Mouse (Mus musculus): Measurements from ENCODE around the gene Bckdha. TPM values are rescaled to one million over a fixed set of nuclear protein-coding genes. Genes with fewer than 3 reads are reported as not detected.

Bckdha gene
- polyA plus RNA-seq, 1 experiment from 2014 or later = 30.5 TPM

DNA sequence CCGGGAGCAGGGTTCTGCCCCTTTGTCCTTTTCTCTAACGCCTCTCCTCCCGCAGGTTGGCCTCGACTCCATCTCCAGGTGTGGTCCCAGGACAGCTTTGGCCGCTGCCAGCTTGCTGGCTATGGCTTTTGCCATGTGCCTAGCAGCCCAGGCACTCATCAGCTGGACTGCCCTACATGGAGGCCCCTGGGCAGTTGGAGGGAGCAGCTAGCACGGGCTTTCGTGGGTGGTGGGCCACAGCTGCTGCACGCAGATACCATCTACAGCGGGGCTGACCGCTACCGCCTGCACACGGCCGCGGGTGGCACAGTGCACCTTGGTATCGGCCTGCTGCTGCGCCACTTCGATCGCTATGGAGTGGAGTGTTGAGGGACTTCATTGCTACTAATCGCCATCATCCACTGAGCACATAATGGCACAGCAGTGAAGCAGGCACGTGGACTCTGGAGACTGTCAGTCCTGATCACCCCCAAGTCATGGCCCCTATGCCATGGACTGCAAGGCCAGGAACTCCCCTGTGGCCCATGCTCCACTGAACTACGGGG, 27.2 kb upstream of the Bckdha start:
- peaks cover 20% of the 10 kb centered on the region for H3K4me1 ChIP-seq (replicated peaks; ENCODE audit: control insufficient read depth, insufficient read depth, low read length)
- ATAC-seq (replicated peaks; ENCODE audit: low FRiP score) = no peak

DNA sequence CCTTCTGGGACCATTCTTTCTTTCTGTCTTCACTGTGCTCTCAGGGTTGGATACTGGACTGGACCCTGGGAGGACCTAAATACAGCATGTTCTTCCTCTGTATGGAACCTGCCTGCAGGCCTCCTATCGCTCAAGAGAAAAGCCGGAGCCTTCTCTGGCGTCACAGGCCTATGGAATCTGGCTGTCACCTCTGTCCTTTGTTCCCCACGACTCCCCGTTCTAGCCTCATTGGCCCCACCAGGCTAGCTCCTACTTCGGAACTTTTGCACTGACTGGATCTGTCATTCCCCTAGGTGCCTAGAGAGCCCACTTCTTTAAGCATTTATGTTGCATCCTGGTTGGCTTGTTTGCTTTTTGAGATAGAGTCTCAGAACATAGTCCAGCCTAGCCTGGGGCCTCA, 25.9 kb upstream of the Bckdha start:
- ATAC-seq (replicated peaks; ENCODE audit: low FRiP score) (no peak), DNase-seq (ENCODE audit: low spot score) (no peak)
- no peak overlapping the region for H3K4me3 ChIP-seq (ENCODE audit: low read depth, low read length)
- H3K9ac ChIP-seq (ENCODE audit: low read length) = no peak overlapping the region
- peaks cover 20% of the 10 kb centered on the region for H3K4me1 ChIP-seq (replicated peaks; ENCODE audit: control insufficient read depth, insufficient read depth, low read length)
- H3K36me3 ChIP-seq (ENCODE audit: control insufficient read depth, insufficient read depth, low read length) = no peaks in the 10 kb centered on the region
- H3K27ac ChIP-seq (ENCODE audit: low read depth, low read length) = no peak overlapping the region
- H3K9me3 ChIP-seq (ENCODE audit: control insufficient read depth, low read length) = no peaks in the 10 kb centered on the region
- 89% methylated on average over 6 of the region's 6 CpGs for WGBS
- H3K4me2 ChIP-seq (ENCODE audit: low read depth, low read length, severe bottlenecking) = no peak overlapping the region
- H3K27me3 ChIP-seq (ENCODE audit: control insufficient read depth, insufficient read depth, low read length) = peaks cover 40% of the 10 kb centered on the region

More for the DNA sequence above, 27.2 kb upstream of the Bckdha start:
- Histone ChIP-seq H3K4me3 (ENCODE audit: low read depth, low read length) (no peak overlapping the region), H3K4me2 (ENCODE audit: low read depth, low read length, severe bottlenecking) (no peak overlapping the region; the same call in 1 of the 2 replicates), H3K27ac (ENCODE audit: low read depth, low read length) (no peak overlapping the region), H3K36me3 (ENCODE audit: control insufficient read depth, insufficient read depth, low read length) (no peaks in the 10 kb centered on the region), H3K9me3 (ENCODE audit: control insufficient read depth, low read length) (no peaks in the 10 kb centered on the region), H3K9ac (ENCODE audit: low read length) (no peak overlapping the region), H3K27me3 (ENCODE audit: control insufficient read depth, insufficient read depth, low read length) (peaks cover 50% of the 10 kb centered on the region)
- DNase-seq (ENCODE audit: low spot score) = no peak
- WGBS = 69% methylated on average over 21 of the region's 21 CpGs

- no peak overlapping the region for H3K9ac ChIP-seq (ENCODE audit: low read length)
- no peak overlapping the region for H3K27ac ChIP-seq (ENCODE audit: low read depth, low read length)
- WGBS = 66% methylated on average over 7 of the region's 7 CpGs
- no peak overlapping the region for H3K4me2 ChIP-seq (ENCODE audit: low read depth, low read length, severe bottlenecking)
- no peak for DNase-seq (ENCODE audit: low spot score)
- peaks cover 30% of the 10 kb centered on the region for H3K27me3 ChIP-seq (ENCODE audit: control insufficient read depth, insufficient read depth, low read length)
- H3K4me3 ChIP-seq (ENCODE audit: low read depth, low read length) = no peak overlapping the region
- no peak for ATAC-seq (replicated peaks; ENCODE audit: low FRiP score)
- H3K9me3 ChIP-seq (ENCODE audit: control insufficient read depth, low read length) = no peaks in the 10 kb centered on the region
- H3K36me3 ChIP-seq (ENCODE audit: control insufficient read depth, insufficient read depth, low read length) = no peaks in the 10 kb centered on the region
- H3K4me1 ChIP-seq (replicated peaks; ENCODE audit: control insufficient read depth, insufficient read depth, low read length) = peaks cover 14% of the 10 kb centered on the region
These were observed 24.8 kb upstream of the Bckdha start for GRCm38 (mm10) chr7:25683474-25684180.

- H3K27ac ChIP-seq (ENCODE audit: low read depth, low read length) = no peak overlapping the region
- H3K4me2 ChIP-seq (ENCODE audit: low read depth, low read length, severe bottlenecking) = peak overlapping the region; percentile 59; the same call in 1 of the 2 replicates
- H3K4me3 ChIP-seq (ENCODE audit: low read depth, low read length) = peak overlapping the region; percentile 59; the same call in 1 of the 2 replicates
- no peak overlapping the region for H3K9ac ChIP-seq (ENCODE audit: low read length)
- DNase-seq (ENCODE audit: low spot score) (no peak), ATAC-seq (replicated peaks; ENCODE audit: low FRiP score) (no peak)
- H3K36me3 ChIP-seq (ENCODE audit: control insufficient read depth, insufficient read depth, low read length) = no peaks in the 10 kb centered on the region
- no peaks in the 10 kb centered on the region for H3K4me1 ChIP-seq (replicated peaks; ENCODE audit: control insufficient read depth, insufficient read depth, low read length)
- 67% methylated on average over 15 of the region's 15 CpGs for WGBS
- H3K27me3 ChIP-seq (ENCODE audit: control insufficient read depth, insufficient read depth, low read length) = peaks cover 9% of the 10 kb centered on the region
- no peaks in the 10 kb centered on the region for H3K9me3 ChIP-seq (ENCODE audit: control insufficient read depth, low read length)
These were observed 22.8 kb upstream of the Bckdha start for GRCm38 (mm10) chr7:25681341-25682231.

GRCm38 (mm10) chr7:25680514-25681258, 21.9 kb upstream of the Bckdha start, which contains the start of gene B9d2:
Gene B9d2 (plus strand): TSS chr7:25680780.
- Histone ChIP-seq H3K4me3 (ENCODE audit: low read depth, low read length) (peak within 1 kb of the TSS; percentile 59), H3K36me3 (ENCODE audit: control insufficient read depth, insufficient read depth, low read length) (no peaks in the 10 kb centered on the region), H3K27ac (ENCODE audit: low read depth, low read length) (peak within 1 kb of the TSS; percentile 89), H3K4me2 (ENCODE audit: low read depth, low read length, severe bottlenecking) (peak within 1 kb of the TSS; percentile 59), H3K9me3 (ENCODE audit: control insufficient read depth, low read length) (no peaks in the 10 kb centered on the region), H3K4me1 (replicated peaks; ENCODE audit: control insufficient read depth, insufficient read depth, low read length) (no peaks in the 10 kb centered on the region), H3K9ac (ENCODE audit: low read length) (peak within 1 kb of the TSS; percentile 73), H3K27me3 (ENCODE audit: control insufficient read depth, insufficient read depth, low read length) (peaks cover under 1% of the 10 kb centered on the region; the same call in 1 of the 2 replicates)
- peak; percentile 96 for DNase-seq (ENCODE audit: low spot score)
- ATAC-seq (replicated peaks; ENCODE audit: low FRiP score) = peak; percentile 97
- WGBS = under 1% methylated on average over 46 of the region's 46 CpGs

GRCm38 (mm10) chr7:25679971-25680370, 21.2 kb upstream of the Bckdha start:
- H3K4me1 ChIP-seq (replicated peaks; ENCODE audit: control insufficient read depth, insufficient read depth, low read length) = 0 out of 2 replicates have a peak, but pooled peaks cover under 1% of the 10 kb centered on the region
- peak overlapping the region; percentile 59 for H3K4me2 ChIP-seq (ENCODE audit: low read depth, low read length, severe bottlenecking)
- H3K27ac ChIP-seq (ENCODE audit: low read depth, low read length) = no peak overlapping the region
- no peak for ATAC-seq (replicated peaks; ENCODE audit: low FRiP score)
- no peaks in the 10 kb centered on the region for H3K36me3 ChIP-seq (ENCODE audit: control insufficient read depth, insufficient read depth, low read length)
- H3K9ac ChIP-seq (ENCODE audit: low read length) = peak overlapping the region; percentile 73; the same call in 1 of the 2 replicates
- H3K27me3 ChIP-seq (ENCODE audit: control insufficient read depth, insufficient read depth, low read length) = peaks cover 5% of the 10 kb centered on the region
- H3K9me3 ChIP-seq (ENCODE audit: control insufficient read depth, low read length) = no peaks in the 10 kb centered on the region
- DNase-seq (ENCODE audit: low spot score) = no peak
- H3K4me3 ChIP-seq (ENCODE audit: low read depth, low read length) = peak overlapping the region; percentile 59
- WGBS = 7% methylated on average over 6 of the region's 6 CpGs

DNA sequence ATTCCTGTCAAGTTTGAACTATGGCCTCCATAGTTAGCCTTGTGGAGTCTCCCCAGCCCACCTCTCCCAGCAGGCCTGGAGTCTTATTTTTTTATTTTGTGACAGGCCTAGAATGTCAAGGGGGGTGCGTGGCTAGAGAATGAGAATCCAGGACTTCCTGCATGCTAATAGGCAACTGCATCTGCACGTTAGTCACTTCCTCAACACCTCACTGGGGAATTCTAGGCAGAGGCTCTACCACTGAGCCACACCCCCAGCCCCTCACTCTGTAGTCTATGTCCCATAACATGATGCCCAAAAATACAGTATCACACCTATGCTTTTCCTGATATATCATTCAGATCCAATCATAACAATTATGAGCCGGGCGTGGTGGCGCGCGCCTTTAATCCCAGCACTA, 18.2 kb upstream of the Bckdha start:
- no peaks in the 10 kb centered on the region for H3K9me3 ChIP-seq (ENCODE audit: control insufficient read depth, low read length)
- no peak overlapping the region for H3K9ac ChIP-seq (ENCODE audit: low read length)
- H3K27ac ChIP-seq (ENCODE audit: low read depth, low read length) = no peak overlapping the region
- H3K27me3 ChIP-seq (ENCODE audit: control insufficient read depth, insufficient read depth, low read length) = peaks cover 15% of the 10 kb centered on the region
- no peak overlapping the region for H3K4me3 ChIP-seq (ENCODE audit: low read depth, low read length)
- no peaks in the 10 kb centered on the region for H3K36me3 ChIP-seq (ENCODE audit: control insufficient read depth, insufficient read depth, low read length)
- H3K4me2 ChIP-seq (ENCODE audit: low read depth, low read length, severe bottlenecking) = no peak overlapping the region
- H3K4me1 ChIP-seq (replicated peaks; ENCODE audit: control insufficient read depth, insufficient read depth, low read length) = 0 out of 2 replicates have a peak, but pooled peaks cover 2% of the 10 kb centered on the region
- 94% methylated on average over 7 of the region's 7 CpGs for WGBS
- no peak for DNase-seq (ENCODE audit: low spot score)
- ATAC-seq (replicated peaks; ENCODE audit: low FRiP score) = no peak
